Mouse (Mus musculus) lung, adult 10 weeks (tissue): ENCODE data around the gene Olfr1034. TPM values are rescaled to one million over a fixed set of nuclear protein-coding genes. Genes with fewer than 3 reads are reported as not detected.

Experiments
- polyA plus RNA-seq: library from polyadenylated mRNA; stranded (reverse); fragments of 350-450 nt; fragmentation: Illumina TruSeq; extraction: RNeasy Lipid Tissue Mini Kit (QIAGEN cat#74804); gene quantifications from one replicate; pipeline ENCODE4 v1.2.3, GENCODE M21; 2014; ENCODE audit warnings: low read depth, low replicate concordance; ENCODE audit not compliant: insufficient read depth

Gene Olfr1034
- polyA plus RNA-seq = 0.06 TPM

DNA sequence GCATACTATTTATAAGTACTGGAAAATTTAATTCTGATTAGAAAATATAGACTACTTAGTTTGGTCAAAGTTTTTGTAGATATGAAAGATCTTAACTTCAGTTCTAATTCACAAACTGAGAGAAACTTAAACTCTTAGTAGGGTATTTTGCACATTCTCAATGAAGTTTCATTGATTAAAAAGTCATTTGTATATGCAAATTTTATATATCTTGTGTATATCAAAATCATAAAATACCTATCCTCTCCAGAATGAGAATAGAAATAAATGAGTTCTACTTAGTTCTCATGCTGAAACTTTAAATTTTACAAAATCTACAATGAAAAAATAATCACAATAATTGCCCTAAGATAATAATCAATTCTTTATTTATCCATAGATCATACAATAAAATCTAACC is at the start of gene Olfr1034:
Olfr1034 (plus strand) TSS at position 301 of the 400 bp plus-strand sequence.

DNA sequence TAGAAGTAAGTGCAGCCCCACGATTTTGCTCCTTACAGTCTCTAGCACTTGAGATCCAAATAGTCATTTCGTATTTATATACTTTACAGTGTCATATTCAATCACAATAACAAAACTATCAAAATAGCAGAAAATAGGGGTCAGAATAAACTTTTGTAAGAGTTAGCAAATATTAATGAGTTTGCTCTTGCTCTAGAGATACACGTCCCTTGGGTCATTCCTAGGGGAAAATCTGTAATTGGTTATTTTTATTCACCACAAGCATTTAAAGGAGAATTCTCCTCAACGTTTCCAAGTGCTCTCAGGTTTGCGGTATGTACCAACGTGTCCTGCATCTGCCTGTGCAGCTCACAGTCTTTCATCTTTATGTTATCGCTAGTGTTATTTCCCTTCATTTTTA is 40.4 kb upstream of the Olfr1034 start, which contains the start of gene Olfr1032:
Olfr1032 (plus strand) TSS at position 301 of the 400 bp plus-strand sequence.

GRCm38 (mm10) chr2:86020406-86020805 is 25.3 kb upstream of the Olfr1034 start, which contains the start of gene Olfr1033:
Olfr1033 (plus strand) TSS chr2:86020633.

GRCm38 (mm10) chr2:86073692-86074091 is 28.0 kb downstream of the Olfr1034 start, which contains the start of gene Olfr1036:
Olfr1036 (plus strand) TSS chr2:86073992.

GRCm38 (mm10) chr2:86087285-86087684 is 41.6 kb downstream of the Olfr1034 start, which contains the start of gene Olfr1037:
Olfr1037 (minus strand) TSS chr2:86087385.

Other genes with a start within 250 kb of the Olfr1034 start
- not detected for gene Olfr1016, start 243.3 kb upstream of the Olfr1034 start, polyA plus RNA-seq
- gene Olfr1018, start 227.4 kb upstream of the Olfr1034 start, polyA plus RNA-seq = not detected
- gene Olfr1019, start 200.4 kb upstream of the Olfr1034 start, polyA plus RNA-seq = not detected
- gene Olfr1020, start 198.8 kb upstream of the Olfr1034 start, polyA plus RNA-seq = not detected
- not detected for gene Olfr1022, start 177.3 kb upstream of the Olfr1034 start, polyA plus RNA-seq
- not detected for gene Olfr1023, start 160.2 kb upstream of the Olfr1034 start, polyA plus RNA-seq
- gene Olfr1024, start 140.8 kb upstream of the Olfr1034 start, polyA plus RNA-seq = not detected
- gene Olfr1025-ps1, start 130.7 kb upstream of the Olfr1034 start, polyA plus RNA-seq = not detected
- not detected for gene Olfr1026, start 124.3 kb upstream of the Olfr1034 start, polyA plus RNA-seq
- gene Olfr1028, start 95.4 kb upstream of the Olfr1034 start, polyA plus RNA-seq = not detected
- not detected for gene Olfr1029, start 72.0 kb upstream of the Olfr1034 start, polyA plus RNA-seq
- gene Olfr1030, start 66.6 kb upstream of the Olfr1034 start, polyA plus RNA-seq = not detected
- not detected for gene Olfr1031, start 55.6 kb upstream of the Olfr1034 start, polyA plus RNA-seq
- not detected for gene Olfr1032, start 40.3 kb upstream of the Olfr1034 start, polyA plus RNA-seq
- gene Olfr1033, start 25.2 kb upstream of the Olfr1034 start, polyA plus RNA-seq = 3.4 TPM
- gene Olfr1036, start 28.1 kb downstream of the Olfr1034 start, polyA plus RNA-seq = not detected
- gene Olfr1037, start 41.5 kb downstream of the Olfr1034 start, polyA plus RNA-seq = not detected
- not detected for gene Olfr1039, start 90.1 kb downstream of the Olfr1034 start, polyA plus RNA-seq
- not detected for gene Olfr1040, start 100.9 kb downstream of the Olfr1034 start, polyA plus RNA-seq
- not detected for gene Olfr1042, start 116.0 kb downstream of the Olfr1034 start, polyA plus RNA-seq
- not detected for gene Olfr1043, start 121.7 kb downstream of the Olfr1034 start, polyA plus RNA-seq
- gene Olfr1044, start 132.0 kb downstream of the Olfr1034 start, polyA plus RNA-seq = not detected
- not detected for gene Olfr52, start 139.8 kb downstream of the Olfr1034 start, polyA plus RNA-seq
- gene Olfr1045, start 157.1 kb downstream of the Olfr1034 start, polyA plus RNA-seq = not detected
- gene Olfr1046, start 173.5 kb downstream of the Olfr1034 start, polyA plus RNA-seq = not detected
- not detected for gene Olfr1047, start 185.5 kb downstream of the Olfr1034 start, polyA plus RNA-seq
- not detected for gene Olfr1048, start 194.4 kb downstream of the Olfr1034 start, polyA plus RNA-seq
- gene Olfr1049, start 212.5 kb downstream of the Olfr1034 start, polyA plus RNA-seq = not detected
- not detected for gene Olfr1051, start 233.2 kb downstream of the Olfr1034 start, polyA plus RNA-seq
- not detected for gene Olfr1052, start 246.6 kb downstream of the Olfr1034 start, polyA plus RNA-seq